Mouse (Mus musculus) C3H10T1/2 (cell line): ENCODE data around the gene Lnpk. TPM values are rescaled to one million over a fixed set of nuclear protein-coding genes. Genes with fewer than 3 reads are reported as not detected.

Source experiments
- polyA plus RNA-seq, 2 experiments: library from polyadenylated mRNA; unstranded; fragments of >200 nt; fragmentation: generic; extraction: Trizol; gene quantifications; one replicate each; pipeline ENCODE4 v1.2.1; 2012; ENCODE audit warnings: missing spikeins in 2 of 2

Gene Lnpk
- 1 to 10 TPM in 1 of 2 experiments, under 1 TPM in 1; 0.34 to 2.5 TPM for polyA plus RNA-seq

GRCm38 (mm10) chr2:74578843-74579489 is at the start of gene Lnpk:
Lnpk (minus strand) TSS chr2:74579435.

Other genes starting within 250 kb of the Lnpk start
- gene Evx2, start 80.1 kb upstream of the Lnpk start, polyA plus RNA-seq: not detected
- gene Hoxd13, start 88.9 kb upstream of the Lnpk start, polyA plus RNA-seq: not detected
- gene Hoxd12, start 95.6 kb upstream of the Lnpk start, polyA plus RNA-seq: not detected
- not detected for gene Hoxd11, start 100.1 kb upstream of the Lnpk start, polyA plus RNA-seq
- not detected for gene Hoxd10, start 112.5 kb upstream of the Lnpk start, polyA plus RNA-seq
- gene Hoxd9, start 118.3 kb upstream of the Lnpk start, polyA plus RNA-seq: not detected
- not detected for gene Hoxd8, start 125.2 kb upstream of the Lnpk start, polyA plus RNA-seq
- gene Hoxd3, start 132.5 kb upstream of the Lnpk start, polyA plus RNA-seq: not detected
- not detected for gene Hoxd4, start 132.5 kb upstream of the Lnpk start, polyA plus RNA-seq
- not detected for gene Gm28230, start 147.3 kb upstream of the Lnpk start, polyA plus RNA-seq
- gene Hoxd1, start 183.5 kb upstream of the Lnpk start, polyA plus RNA-seq: not detected
- gene Mtx2, start 246.4 kb upstream of the Lnpk start, polyA plus RNA-seq: 10 to 100 TPM in 1 of 2 experiments, 1 to 10 TPM in 1; 1.9 to 26.6 TPM